8 mouse cellular contexts compared by ENCODE assay signal in the genomic region with DNA sequence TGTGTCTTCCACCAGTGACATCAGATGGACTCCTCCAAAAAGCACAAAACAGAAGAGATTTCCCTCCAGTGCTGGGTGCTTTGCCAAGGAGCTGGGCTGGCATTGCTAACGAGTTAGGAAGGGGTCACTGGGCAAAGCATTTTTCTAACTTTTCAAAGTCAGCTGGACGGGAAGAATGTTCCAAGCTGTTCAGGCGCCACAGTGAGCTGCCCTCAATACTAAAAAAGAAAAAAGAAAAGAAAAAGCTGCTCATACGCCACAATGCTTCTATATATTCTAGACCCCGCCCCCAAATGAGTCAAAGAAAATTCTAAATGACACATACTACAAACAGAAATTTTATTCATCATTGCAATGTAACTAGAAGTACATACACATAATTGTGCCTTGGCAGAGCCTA.
DNase-seq lines count a peak whose midpoint lies in the region; ATAC-seq and TF ChIP-seq lines count a peak whose summit lies in the region.

No protein-coding gene starts in this region.

- H3K27ac ChIP-seq in layer of hippocampus, adult 2 months, result peak overlapping the region; percentile 68
- H3K27ac ChIP-seq in forebrain, embryonic 14.5 days (ENCODE audit: low read depth, low read length), result peak overlapping the region; percentile 73
- H3K27ac ChIP-seq in midbrain, embryonic 14.5 days (replicated peaks; ENCODE audit: low read depth, low read length), result peak overlapping the region; percentile 20; the same call in 1 of the 2 replicates
- no peak overlapping the region for H3K27ac ChIP-seq in liver, embryonic 12.5 days

- no peaks in the 10 kb centered on the region for H3K9me3 ChIP-seq in forebrain, embryonic 14.5 days (replicated peaks; ENCODE audit: control insufficient read depth, low read length)
- H3K9me3 ChIP-seq in midbrain, embryonic 14.5 days (ENCODE audit: control insufficient read depth, low read length), result no peaks in the 10 kb centered on the region
- H3K9me3 ChIP-seq in liver, embryonic 12.5 days (replicated peaks), result no peaks in the 10 kb centered on the region

- H3K27me3 ChIP-seq in forebrain, embryonic 14.5 days (replicated peaks; ENCODE audit: control insufficient read depth, insufficient read depth, low read length), result no peaks in the 10 kb centered on the region
- no peaks in the 10 kb centered on the region for H3K27me3 ChIP-seq in midbrain, embryonic 14.5 days (ENCODE audit: control insufficient read depth, insufficient read depth, low read length)
- no peaks in the 10 kb centered on the region for H3K27me3 ChIP-seq in liver, embryonic 12.5 days (replicated peaks)

- WGBS in forebrain, embryonic 14.5 days, result 46% methylated on average over 5 of the region's 5 CpGs
- WGBS in midbrain, embryonic 14.5 days, result 81% methylated on average over 5 of the region's 5 CpGs
- WGBS in liver, embryonic 12.5 days (ENCODE audit: insufficient replicate concordance), result 57% methylated on average over 5 of the region's 5 CpGs

- TF ChIP-seq CTCF in layer of hippocampus, adult 2 months (conservative IDR thresholded peaks at IDR 0.05), result no peak

- H3K4me3 ChIP-seq in layer of hippocampus, adult 2 months, result no peak overlapping the region
- H3K4me3 ChIP-seq in forebrain, embryonic 14.5 days (ENCODE audit: low read depth, low read length), result no peak overlapping the region
- H3K4me3 ChIP-seq in midbrain, embryonic 14.5 days (replicated peaks; ENCODE audit: low read depth, low read length), result no peak overlapping the region
- no peak overlapping the region for H3K4me3 ChIP-seq in liver, embryonic 12.5 days

- peak; percentile 7; the same call in 1 of the 2 replicates for ATAC-seq in forebrain, embryonic 14.5 days
- no peak for ATAC-seq in midbrain, embryonic 14.5 days (ENCODE audit: low FRiP score, low TSS enrichment)
- no peak for ATAC-seq in liver, embryonic 12.5 days

- no peak overlapping the region for H3K9ac ChIP-seq in forebrain, embryonic 14.5 days (ENCODE audit: low read length)
- H3K9ac ChIP-seq in midbrain, embryonic 14.5 days (replicated peaks; ENCODE audit: low read length), result no peak overlapping the region
- no peak overlapping the region for H3K9ac ChIP-seq in liver, embryonic 12.5 days

- peak overlapping the region; percentile 20; the same call in 1 of the 2 replicates for H3K4me2 ChIP-seq in forebrain, embryonic 14.5 days (ENCODE audit: low read length)
- no peak overlapping the region for H3K4me2 ChIP-seq in midbrain, embryonic 14.5 days (ENCODE audit: low read length)
- no peak overlapping the region for H3K4me2 ChIP-seq in liver, embryonic 12.5 days

- H3K4me1 ChIP-seq in forebrain, embryonic 14.5 days (ENCODE audit: control insufficient read depth, insufficient read depth, low read length), result peaks cover 19% of the 10 kb centered on the region
- H3K4me1 ChIP-seq in midbrain, embryonic 14.5 days (ENCODE audit: control insufficient read depth, insufficient read depth, low read length), result no peaks in the 10 kb centered on the region
- 0 out of 2 replicates have a peak, but pooled peaks cover 6% of the 10 kb centered on the region for H3K4me1 ChIP-seq in liver, embryonic 12.5 days

- peak; percentile 24 for DNase-seq in cerebellum, adult 9-10 months
- no peak for DNase-seq in cerebellum, postnatal 36 days
- DNase-seq in layer of hippocampus, adult 2 months (ENCODE audit: low spot score in 2 of 2), result no peak
- no peak for DNase-seq in layer of hippocampus, adult 18-20 months (ENCODE audit: low spot score in 2 of 2)
- peak; percentile 33 for DNase-seq in forebrain, embryonic 14.5 days (ENCODE audit: low spot score)
- DNase-seq in midbrain, embryonic 14.5 days, result no peak
- DNase-seq in spleen, postnatal 4 days (ENCODE audit: low spot score in 2 of 2), result no peak

- H3K36me3 ChIP-seq in forebrain, embryonic 14.5 days (ENCODE audit: control insufficient read depth, insufficient read depth, low read length), result peaks cover 11% of the 10 kb centered on the region
- H3K36me3 ChIP-seq in midbrain, embryonic 14.5 days (ENCODE audit: control insufficient read depth, insufficient read depth, low read length), result no peaks in the 10 kb centered on the region
- 0 out of 2 replicates have a peak, but pooled peaks cover 4% of the 10 kb centered on the region for H3K36me3 ChIP-seq in liver, embryonic 12.5 days

Comparison
In these comparisons a context has a peak if more than half of its experiments do, and no peak if none do; other contexts are left out.
1. DNase-seq: peak in cerebellum, adult 9-10 months (single experiment) and forebrain, embryonic 14.5 days (single experiment); none in cerebellum, postnatal 36 days (0 of 2), layer of hippocampus, adult 2 months (0 of 2), layer of hippocampus, adult 18-20 months (0 of 2), midbrain, embryonic 14.5 days (single experiment) and spleen, postnatal 4 days (0 of 2).